Mouse (Mus musculus) 416B (cell line): ENCODE measurements around the gene Mybpc1.
"Not testable (repeated sequence)": the region's sequence is repeated elsewhere in the genome, so short reads cannot be mapped to it uniquely, and the experiment has no call there.

ENCODE experiments used
- DNase-seq: peaks from one replicate; pipeline ENCODE4 v3.0.0; 2011; ENCODE audit warnings: low read depth

Gene Mybpc1

DNA sequence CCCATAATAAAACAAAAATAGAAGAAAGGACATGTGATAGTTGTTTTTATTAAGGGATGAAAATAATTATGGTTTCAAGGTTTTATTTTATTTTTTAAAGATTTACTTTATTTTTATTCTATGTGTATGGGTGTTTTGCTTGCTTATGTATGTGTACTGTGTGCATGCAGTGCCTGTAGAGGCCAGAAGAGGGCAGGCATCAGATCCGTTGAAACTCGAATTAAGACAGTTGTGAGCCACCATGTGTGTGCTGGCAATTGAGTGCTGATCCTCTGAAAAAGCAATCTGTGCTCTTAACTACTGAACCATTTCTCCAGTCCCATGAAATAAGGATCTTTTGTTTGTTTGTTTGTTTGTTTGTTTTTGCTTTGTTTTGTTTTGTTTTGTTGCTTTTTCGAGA lies 54.7 kb downstream of the Mybpc1 start:
- DNase-seq: peak; percentile 15

DNA sequence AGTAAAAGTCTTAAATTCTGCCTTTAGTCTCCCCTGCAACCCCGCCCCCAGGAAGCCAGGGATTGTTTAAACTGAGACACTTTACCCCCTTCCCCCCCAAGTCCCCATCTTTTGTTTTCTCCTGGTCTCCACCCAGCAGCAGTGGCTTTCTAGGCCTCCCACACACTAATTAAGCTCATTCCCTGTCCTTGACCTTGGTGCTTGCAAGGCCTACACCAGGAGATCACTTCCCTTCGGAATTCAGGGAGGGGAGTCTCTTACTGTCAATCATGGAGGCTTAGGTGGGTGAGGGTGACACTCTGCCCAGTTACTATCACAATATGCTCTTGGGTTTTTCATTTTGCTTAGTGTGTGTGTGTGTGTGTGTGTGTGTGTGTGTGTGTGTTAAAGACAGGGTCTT lies 57.3 kb downstream of the Mybpc1 start:
- DNase-seq: no peak

DNA sequence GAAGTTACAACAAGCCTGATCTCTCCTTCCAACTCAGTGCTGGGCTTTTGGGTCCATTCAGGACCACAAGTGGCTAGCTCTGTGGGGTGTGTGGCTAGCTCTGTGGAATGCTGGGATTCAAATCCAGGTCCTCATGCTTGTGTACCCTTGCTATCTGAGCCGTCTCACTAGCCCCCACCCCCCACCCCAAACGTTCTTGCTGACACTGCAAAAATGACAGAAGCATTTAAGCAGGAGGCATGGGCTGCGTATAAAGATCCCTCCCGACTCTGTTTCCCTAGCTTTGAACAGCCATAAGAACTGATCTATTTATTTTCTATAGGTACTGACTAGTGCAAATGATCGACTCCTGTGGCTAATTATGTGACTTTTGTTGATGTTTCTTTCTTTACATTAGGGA lies 74.3 kb downstream of the Mybpc1 start:
- DNase-seq: no peak

DNA sequence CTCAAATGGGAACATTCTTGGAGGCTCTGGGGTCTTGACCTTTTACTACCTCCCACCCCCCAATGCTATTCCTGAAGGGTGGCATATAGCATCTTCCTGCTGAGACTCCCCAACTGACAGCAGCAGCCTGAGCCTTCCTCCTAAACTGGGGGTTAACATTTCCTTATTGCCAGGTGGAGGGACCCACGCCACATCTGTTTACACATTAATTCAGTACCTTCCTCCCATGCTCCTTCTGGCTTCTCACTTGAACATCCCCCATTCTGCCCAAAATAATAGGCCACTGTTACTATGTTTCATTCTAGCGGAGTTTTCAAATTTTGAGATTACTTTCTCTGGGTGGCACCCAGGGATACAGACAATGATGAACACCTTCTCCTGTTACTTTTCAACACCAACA lies 80.9 kb downstream of the Mybpc1 start:
- no peak for DNase-seq

DNA sequence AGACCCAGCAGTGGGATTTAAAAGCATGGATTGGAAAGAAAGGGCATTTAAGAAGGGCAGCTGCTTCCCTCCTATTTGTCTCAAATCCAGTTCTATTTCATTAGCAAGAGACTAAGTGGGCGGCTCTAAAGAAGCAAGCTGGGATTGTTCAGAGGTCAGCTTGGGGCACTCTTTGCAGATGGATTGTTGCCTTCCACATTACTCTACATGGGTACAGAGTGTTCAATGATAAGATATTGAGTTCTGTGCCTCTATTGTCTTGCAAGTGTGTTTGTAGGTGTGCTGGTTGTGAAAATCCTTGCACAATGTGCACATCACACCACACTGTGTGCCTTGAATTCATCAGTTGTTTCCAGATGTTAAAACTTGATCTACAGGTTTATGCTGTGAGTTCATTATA lies 81.7 kb downstream of the Mybpc1 start:
- DNase-seq: no peak

DNA sequence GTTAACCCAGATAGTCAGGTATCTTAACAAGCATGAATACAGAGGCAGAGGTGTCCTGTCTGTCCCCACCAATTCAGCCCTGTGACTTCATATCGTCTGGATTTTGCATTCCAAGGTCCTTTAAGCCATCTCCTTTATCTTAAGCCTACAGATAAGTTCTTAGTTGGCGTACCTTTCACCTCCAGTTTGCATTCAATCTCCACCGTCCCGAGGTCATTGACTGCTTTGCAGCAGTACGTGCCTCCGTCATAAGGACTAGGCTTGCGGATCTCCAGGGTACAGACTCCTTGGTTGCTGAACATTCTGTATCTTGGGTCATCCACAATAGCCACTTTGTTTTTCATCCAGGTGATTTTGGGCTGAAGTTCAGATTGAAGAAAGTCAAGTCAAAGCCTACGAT lies 82.2 kb downstream of the Mybpc1 start:
- no peak for DNase-seq

DNA sequence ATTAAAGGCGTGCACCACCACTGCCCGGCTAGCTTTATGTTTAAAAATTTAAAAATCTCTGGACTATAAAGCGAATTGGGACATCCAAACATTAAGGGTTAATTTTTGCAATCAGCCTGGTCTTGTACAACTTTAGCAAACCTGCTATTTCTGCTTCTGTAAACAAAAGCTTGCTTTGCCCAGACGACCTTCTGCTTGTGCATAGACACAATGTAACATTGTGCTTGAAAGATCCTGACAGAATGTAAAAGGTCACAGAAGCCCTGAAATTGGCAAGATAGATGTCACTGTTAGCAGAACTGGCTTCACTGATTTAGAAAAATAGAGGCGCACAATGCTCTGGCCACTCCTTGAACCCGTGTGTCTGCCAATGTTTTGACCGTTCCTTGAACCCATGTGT lies 89.9 kb downstream of the Mybpc1 start:
- not testable (repeated sequence) for DNase-seq

DNA sequence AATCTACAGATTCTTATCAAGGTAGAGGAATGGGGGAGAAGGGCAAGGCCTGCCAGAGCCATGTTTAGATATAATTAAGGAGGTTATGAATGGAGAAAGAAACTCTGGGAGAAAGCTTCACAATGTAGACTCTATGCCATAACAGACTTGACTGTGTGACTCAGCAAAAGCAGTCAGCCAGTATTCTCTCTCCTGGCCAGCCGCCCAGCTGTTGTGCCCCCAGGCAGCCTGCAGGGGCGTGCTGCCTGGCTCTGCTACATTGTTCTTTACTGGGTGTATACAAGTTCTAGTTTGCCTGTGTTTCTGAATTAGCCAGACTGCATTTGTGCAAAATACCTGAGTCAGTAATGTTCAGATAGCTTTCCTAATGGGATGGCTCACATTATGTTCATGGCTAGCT lies 90.5 kb downstream of the Mybpc1 start:
- peak; percentile 66 for DNase-seq

DNA sequence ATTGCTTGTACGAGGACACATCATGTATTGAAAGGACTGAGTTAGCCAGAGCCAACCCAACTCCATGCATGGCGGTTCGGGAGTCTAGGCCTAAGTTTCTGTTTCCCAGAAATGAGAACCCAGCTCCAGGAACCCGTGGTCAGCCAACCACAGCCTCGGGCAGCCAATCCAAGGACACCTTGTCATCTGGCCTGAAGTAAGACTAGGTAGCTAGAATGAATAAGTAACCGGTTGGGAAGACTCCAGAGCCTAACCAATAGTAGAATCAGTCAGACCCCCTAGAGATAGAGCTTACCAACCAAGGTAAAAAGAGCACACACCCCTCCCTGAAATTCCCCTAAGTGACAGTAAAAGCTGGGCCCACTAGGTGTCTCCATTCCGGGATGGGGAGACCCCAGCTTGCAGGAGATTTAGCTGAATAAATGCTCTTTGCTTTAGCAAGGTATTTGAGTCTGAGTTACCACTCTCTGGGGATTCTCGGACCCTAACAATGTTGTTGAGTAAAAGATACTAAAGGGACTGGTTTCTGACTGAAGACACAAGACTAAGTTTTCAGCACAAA lies 91.3 kb downstream of the Mybpc1 start:
- peak; percentile 15 for DNase-seq

DNA sequence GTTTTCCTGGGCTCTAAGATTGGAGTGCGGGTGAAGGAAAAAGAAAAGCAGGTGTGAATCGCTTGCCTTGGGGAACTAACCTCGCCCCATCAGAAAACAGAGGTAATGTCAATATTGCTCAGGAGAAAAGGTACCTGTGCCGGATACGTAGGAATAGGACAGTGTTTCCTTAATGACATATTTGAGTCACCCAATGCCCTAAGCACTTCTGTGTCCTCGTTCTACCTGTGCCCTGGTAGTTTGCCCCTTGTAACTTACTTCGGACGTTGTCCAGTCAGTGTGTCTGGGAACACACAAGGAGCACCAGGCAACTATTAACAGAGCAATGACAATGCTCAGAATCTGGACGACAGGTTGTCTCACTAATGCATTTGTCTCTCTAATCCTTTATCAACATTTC lies 93.6 kb downstream of the Mybpc1 start:
- no peak for DNase-seq

DNA sequence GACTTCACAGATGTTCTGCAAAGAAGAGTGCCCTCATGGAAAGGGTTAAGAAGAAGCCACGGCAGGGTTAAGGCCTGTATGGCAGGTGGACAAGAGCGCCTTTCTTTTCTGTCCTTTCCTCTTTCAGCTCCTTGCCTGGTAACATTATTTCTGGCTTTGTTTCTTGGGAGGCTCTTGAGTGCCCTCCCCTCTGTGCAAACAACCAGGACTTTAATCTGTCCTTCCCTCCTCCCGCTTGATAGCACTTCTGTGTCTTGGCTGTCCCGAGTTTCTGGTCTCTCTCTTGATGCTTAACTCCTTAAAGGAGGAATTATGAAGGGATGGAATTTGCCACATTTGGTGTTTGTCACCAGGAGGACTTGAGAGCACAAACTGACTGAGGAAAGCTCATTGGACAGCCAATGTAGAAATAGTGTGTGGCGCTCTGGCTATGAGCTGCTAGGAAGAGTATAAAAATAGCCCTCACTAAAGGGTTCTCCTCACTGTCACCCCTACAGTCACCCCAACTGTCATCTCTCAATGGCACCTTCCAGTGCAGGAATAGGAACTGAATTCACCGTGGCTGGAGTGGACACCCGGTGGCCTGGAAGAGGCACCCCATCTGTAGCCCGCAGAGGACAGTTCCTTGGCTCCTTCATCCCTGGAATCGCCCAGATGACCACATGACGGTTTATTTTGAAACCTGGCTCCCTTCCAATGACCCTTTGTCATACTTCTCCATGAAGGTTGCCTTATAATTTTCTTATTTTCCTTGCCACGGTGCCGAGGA lies 94.3 kb downstream of the Mybpc1 start:
- no peak for DNase-seq

DNA sequence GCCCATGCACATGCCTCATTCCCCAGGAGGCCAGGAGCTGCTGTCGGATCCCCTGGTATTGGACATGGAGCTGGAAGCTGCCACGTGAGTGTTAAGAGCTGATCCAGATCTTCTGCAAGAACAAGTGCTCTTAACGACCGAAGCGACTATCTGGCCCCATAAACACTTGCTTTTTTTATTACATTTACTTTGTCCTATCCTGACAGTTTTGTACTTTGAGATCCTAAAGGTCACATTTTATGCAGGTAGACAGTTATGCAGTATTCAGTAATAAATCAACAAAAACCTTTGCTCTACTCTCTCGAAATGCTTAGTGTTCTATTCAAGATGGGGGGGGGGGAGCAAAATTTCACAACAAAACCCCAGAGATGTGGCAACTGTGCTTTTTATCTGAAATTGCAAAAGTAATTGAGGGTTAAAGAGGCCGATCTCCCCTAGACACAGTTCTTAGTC lies 97.2 kb downstream of the Mybpc1 start:
- peak; percentile 21 for DNase-seq

DNA sequence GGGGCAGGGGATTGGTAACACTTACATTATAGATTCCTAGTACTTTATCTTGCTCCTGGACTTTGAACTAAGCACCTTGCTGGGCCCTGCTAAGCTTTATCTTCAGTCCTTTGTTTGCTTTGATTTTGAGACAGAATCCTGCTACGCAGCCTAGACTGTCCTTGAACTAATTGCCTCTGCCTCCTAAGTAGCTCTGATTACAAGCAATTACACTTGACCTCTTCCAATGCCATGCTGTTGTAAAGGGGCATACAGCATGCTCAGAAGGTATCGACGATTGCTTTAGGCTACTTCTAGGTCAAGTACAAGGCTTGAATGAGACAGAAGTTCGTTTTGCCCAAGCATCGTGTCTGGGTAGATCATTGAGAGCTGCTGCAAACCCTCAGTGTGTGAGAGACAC lies 99.7 kb downstream of the Mybpc1 start:
- no peak for DNase-seq

DNA sequence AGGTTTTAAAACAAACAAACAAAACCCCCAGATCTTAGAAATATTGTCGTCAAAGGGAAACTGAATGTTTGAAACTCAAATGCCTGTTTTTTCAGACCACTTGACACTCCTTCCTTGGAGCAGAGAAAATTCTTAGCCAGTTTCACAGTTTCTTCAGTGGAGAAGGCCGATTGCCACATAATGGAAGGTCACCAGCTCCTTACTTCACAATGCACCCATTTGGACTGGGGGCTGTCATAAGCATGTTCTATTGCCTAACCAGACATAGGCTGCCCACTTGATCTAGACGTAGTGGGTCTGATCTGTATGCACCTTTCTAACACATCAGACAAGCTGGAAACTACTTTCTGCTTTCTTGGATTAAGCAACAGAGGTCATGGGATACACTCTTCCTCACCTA lies 100.5 kb downstream of the Mybpc1 start:
- DNase-seq: no peak

DNA sequence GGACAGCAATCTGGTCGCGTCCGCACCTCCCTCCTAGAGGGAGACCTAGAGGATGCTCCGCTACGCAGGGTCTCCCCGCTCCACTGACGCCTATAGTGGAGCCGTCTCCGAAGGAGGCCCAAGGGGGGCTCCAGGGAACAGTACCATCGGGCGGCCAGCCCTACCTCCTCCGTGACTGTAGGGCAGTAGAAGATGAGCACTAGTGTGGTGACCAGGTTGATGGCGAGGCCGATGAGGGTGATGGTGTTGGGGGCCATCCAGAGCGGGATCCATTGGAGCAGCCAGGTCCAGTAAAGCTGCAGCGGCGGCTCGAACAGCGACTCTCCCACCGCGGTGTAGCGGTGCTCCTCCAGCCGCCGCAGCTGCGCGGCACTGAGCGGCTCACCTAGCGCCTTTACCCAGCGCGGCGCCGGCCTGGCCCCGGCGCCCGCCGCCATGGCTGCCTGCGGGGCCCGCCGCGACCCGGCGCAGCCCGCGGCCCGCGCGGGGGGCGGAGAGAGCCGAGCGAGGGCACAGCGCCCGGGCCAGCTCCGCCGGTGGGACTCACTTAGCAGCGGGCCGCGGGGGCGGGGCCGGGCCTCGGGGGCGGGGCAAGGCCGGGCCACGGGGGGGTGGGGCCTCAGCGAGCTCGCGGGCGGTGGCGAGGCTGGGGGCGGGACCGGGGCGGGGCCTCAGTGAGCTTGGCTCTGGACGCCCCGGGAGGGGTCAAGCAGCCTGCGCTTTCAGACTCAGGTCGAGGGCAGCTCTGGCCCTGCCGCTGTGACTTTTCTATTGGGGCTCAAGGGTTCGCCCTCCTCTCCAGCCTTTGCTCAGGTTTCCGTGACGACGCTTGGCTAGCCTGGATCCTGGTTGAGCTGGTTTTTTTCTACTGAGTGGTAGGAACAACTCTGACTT lies 101.3 kb downstream of the Mybpc1 start, which contains the start of gene Chpt1:
Gene Chpt1, minus strand, starts transcription at position 653 of the 894 bp plus-strand sequence.
- no peak for DNase-seq

DNA sequence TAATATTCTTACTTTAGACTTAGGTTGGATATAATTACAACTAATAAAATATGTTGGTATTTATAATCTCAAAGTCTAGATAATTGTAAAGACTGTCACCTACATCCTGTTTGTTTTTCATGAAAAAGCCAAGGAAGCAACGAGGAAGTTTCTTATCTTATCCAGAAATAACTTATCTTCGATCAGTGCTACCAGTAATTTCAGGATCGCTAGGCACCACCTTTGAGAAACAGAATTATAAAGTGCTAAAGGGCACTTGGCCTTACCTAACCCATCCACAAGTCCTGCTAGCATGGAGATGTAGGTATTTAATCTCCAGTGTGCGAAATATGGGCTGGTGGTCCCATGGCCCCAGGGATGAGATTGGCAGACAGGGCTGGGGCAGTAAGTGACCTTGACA lies 102.0 kb downstream of the Mybpc1 start:
- DNase-seq: no peak

DNA sequence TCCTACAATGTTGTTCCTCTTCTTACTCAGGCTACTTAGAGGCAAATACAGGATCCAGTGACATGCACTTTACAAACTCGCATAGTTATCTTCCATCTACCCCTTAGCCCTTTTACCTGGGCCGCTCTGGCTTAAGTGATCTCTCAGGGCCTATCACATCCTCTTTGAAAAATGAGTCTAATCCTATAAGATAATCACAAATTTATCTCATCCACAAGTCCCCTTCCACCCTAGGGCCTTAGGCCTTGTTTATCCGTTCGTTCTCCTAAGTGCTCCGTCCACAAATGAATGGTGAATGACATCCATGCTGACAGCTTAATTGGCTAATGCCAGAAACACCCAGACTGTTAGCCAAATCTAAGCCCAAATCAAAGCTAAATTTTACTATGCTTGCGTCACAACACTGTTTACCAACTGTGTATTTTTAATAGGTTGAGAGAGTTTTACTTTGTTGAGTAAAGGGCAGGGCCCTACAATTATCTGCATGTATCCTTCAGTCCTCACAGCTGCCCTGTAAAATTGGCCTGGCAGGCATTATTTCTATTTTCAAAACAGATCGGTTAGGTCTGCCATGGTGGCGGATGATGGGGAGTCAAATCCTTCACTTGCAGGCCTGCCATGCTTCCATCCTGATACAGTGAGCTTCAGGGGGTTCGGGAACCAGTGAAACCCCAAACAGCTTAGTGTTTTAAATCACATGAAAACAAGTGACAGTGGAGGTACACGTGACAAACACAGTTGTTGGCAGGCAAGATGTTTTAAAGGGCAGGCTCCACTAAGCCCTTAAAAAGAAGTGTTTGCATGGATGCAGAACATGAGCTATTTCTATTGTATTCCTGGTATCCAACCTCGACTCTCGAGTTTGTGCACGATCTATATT lies 102.8 kb downstream of the Mybpc1 start:
- DNase-seq: no peak

DNA sequence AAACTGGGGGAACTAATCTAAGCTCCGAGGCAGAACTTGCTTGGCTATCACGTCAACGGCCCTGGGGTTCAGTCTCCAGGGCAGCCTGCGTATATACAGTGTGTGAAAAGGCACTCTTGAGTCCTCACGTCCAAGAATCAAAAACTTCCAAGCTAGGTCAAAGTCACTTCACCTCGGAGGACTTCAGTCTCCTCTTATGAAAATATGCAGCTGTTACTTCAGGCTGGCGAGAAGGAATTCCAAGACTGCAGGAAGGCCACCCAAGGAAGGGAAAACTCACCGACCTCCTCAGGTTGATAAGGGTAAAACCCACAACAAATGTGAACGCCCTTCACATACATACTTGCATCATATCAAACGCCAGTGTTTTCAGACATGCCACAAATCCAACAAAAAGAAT lies 103.6 kb downstream of the Mybpc1 start:
- no peak for DNase-seq

DNA sequence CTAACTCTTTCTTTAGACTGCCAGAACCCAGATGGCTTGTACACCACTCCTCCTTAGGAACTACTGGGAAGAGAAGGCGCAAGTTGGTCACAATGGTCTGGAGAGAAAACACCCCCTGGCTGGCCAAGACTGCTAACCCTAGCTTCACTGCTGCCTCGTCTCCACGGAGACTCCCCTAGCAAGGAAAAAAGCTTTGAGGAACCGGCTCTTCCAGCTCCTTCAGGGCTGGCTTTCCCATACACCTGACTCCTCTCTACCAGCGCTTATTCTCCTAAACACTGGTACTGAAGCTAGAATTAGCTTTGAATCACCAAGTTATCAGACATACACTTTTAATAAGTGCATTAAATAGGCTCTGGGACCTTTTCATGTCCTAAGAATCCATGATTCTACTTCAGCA lies 105.0 kb downstream of the Mybpc1 start:
- no peak for DNase-seq

DNA sequence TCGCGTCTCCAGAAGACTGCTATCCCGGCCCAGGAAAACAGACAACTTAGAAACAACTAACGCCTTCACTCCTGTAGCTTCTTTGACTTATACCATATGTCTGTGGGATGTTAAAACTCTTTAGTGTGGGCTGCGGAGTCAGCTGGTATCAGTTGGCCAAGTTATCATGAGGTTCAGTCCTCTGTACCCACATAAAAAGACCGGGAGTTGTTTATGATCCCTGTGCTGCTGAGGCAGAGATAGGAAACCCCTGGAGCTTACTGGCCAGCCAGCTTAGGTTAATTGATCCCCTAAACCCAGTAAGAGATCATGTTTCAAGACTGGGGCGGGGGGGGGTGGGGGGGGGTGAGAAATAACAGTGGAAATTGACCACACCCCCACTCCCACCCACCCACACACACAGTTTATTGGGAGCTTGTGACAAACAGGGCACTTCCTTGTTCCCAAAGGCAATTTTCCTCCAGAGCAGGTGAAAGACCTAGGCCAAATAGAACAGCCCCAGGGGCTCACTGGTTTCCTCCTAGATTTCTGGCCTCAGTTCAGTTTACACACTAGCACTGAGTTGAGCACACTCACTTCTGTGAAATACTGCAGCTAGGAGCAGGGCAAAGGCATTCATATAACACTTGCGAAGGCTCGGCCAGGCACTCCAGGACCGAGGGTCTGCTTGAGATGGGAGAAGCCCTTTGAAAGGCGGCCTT lies 107.9 kb downstream of the Mybpc1 start:
- DNase-seq: no peak

DNA sequence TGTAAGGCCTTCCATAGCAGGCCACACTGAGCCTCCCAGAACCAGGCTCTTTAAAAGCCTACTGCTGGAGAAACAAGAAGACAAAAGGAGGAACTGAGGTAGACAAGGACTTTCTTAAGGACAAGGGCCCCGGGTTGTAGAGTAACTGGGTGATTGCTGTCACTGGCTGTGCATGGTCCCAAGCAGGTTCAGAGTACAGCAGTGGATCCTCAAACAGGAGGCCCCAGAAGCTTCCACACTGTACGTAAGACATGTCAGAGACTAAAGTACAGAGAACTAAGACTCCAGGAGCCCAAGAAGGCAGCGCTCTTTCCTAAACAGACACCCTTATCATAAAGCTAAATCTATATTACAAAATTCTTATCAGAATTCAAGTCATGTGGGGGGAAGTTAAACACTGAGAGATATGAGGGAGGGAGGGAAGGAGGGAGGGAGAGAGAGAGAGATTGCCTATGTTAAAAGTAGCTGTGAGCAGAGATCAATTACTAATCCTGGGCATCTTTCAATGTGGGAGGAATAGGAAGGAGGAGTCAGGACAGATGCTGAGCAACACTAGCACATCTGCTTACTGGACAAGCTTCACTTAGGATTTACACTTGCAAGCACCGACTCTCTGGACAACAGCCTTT lies 109.9 kb downstream of the Mybpc1 start:
- DNase-seq: peak; percentile 37
